Mouse (Mus musculus) lung, postnatal 25 days (tissue): ENCODE results near the gene Dpf2.
A peak's percentile ranks its signal among the peaks of the same experiment; 100 is the strongest.

ENCODE experiments used
- DNase-seq: peaks from one replicate; pipeline ENCODE4 v3.0.0; 2022; ENCODE audit warnings: low spot score

Dpf2 gene

DNA sequence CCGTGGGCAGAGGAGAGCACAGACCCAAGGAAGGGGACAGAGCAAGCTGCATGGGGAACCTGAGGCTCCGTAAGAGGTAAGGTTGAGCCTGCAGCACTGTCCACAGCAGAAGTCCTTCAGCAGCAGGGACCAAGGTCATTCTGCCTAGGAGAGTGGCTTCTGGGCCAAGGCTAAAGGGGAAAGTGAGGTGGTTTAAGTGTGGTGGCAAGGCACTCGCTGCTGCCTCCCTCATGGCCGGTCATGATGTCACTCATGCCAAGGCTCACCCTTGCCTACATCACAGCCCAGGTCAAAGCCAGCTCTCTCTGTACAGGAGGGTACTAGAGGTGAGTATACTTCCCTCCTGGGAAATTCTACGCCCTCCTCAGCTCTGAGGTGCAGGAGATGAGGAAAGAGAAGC lies 49.0 kb downstream of the Dpf2 start:
- DNase-seq: no peak

DNA sequence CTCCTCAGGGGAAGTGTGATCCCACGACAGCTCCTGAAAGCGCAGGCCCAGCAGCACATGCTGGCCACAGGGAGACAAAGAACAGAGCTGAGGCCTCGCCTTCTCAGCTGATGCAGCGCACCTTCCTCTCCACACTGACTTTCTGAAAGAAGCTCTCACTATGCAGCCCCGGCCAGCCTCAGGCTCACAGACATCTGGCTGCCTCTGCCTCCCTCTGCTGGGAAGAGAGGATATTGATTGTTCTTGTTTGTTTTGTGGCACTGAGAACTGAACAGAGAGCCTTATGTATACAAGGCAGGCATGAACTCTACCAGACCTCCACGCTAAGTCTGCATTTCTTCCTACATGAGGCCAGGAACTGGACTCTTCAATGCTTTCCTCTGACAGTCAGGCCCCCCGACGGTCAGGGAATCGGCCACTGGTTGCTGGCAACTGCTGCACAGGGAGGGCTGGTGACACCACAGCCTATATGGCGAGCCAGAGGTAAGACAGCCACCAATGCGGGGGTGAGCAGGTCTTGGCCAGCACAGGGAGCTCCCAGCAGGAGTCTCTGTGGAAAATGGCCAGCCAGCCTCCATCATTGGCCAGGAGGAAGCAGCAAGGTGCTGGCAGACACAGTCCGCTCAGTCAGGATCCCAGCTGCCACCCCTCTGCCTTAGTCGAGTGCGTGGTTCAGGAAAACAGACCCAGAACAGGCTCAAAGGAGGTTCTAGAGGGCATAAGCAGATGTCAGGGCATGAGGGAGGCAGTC lies 50.3 kb downstream of the Dpf2 start:
- DNase-seq: no peak

DNA sequence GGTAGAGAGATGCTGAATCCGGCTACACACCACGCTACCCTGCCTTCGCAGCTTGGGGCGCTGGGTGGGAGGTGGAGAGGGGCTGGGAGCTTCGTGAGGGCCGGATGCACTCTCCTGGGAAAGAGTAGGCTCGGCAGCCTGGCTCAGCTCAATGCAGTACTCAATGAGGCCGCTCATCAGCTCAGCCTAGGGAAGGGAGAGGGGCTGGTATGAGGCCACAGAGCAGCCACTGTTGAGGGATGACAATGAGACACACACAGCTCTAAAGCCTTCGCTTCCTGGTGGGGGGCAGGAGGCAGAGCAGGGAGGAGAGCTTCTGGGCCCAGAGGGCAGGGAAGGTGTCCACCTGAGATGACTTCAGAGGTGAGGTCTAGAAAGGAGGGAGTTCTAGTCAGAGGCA lies 56.2 kb downstream of the Dpf2 start:
- DNase-seq: no peak

DNA sequence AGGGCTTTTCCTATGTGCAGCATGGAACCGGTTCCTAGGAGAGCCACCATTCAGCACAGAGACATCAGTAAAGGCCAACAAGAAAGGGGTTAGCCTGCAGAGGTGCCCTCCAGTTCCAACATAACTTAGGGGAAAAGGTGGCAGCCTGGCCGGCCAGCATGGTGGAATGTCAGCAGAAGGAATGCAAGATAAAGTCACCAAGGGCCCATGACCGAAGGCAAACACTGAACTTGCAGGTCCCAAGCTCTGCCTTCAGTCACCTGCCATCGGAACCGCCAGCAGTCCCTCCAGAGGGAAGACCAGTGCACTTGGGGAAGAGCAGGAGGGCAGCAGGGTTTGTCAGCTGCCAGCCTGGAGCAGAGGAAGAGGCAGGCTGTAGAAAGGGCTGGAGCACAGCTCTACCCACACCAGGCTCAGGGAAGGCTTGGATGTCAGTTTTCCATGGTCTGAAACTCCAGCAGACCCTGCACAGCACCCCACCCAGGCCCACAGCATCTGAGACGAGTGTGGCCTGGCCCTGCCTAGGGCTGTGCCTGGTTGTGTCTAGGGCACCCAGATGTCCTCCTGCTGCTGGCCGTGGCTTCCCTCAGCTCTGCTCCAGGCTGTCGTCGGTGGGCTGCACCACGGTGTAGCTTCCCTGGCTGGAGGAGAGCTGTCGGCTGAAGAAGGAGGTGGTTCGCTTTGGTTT lies 60.6 kb downstream of the Dpf2 start:
- DNase-seq: no peak

DNA sequence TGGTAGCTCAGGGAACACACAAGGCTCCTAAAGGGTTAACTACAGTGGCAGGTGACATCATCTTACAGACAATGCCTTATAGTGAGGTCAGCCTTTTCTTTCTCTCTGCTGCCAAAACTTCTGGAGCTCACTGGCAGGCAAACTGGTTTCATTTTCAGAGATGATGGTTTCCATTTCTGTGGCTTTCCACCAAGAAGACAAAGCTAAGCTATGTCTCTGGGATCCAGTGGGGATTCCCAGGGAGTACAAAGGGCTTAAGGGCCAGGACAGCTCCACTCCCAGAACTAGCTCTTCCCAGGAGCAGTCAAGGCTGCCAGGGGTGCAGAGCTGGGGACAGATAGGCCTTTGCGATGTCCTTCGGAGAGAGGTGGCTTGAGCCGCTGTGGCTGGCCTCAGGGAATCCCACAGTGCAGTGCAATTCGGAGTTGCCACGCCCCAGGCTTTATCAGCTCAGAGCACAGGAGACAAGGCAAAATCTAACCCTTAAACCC lies 61.3 kb downstream of the Dpf2 start:
- no peak for DNase-seq

DNA sequence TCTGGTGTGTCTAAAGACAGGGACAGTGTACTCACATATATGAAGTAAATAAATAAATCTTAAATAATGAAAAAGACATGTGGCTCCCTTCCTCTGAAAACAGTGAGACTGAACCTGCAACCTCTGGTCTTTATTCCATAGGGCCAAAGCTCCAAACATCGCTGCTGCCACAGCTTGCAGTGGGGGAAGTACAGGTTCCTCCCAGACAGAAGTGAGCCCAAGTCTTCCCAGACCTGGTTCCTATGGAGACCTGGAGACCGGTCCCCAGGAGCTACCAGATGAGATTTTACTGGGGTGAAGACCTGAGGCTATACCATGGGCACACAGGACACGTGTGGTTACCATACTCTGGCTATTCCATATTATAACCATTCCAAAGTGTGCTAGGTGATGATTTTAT lies 62.0 kb downstream of the Dpf2 start:
- DNase-seq: no peak

DNA sequence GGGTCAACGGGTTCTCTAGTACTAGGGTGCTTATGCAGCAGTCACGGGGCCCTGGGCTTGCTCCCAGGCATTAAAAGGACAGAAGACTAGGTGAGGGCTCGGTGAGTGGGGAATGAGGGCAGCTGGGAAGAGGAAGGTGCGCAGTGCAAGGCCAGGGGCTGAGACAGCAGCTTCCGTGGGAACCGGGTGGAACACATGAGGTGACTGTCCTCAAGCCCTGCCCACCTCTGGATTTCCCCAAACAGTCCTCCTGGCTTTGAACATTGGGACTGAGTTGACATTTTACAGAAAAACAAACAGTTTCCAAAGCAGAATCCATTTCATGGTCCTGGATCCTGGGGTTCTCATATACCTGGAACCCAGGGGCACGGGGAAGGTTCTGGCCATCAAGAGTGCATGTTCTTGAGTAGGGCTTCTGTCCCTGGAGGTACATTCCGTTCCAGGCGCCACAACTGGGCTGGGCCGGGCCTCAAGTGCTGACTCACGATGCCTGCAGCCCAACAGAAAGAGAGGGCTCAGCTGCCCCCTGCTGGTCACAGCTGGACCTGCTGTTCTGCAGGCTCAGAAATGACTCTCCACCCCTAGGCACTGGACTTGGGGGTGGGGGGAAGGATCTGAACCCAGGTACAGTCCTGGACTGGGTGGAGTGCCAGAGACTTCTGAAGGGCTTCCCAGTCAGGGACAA lies 62.8 kb downstream of the Dpf2 start:
- DNase-seq: peak; percentile 97

DNA sequence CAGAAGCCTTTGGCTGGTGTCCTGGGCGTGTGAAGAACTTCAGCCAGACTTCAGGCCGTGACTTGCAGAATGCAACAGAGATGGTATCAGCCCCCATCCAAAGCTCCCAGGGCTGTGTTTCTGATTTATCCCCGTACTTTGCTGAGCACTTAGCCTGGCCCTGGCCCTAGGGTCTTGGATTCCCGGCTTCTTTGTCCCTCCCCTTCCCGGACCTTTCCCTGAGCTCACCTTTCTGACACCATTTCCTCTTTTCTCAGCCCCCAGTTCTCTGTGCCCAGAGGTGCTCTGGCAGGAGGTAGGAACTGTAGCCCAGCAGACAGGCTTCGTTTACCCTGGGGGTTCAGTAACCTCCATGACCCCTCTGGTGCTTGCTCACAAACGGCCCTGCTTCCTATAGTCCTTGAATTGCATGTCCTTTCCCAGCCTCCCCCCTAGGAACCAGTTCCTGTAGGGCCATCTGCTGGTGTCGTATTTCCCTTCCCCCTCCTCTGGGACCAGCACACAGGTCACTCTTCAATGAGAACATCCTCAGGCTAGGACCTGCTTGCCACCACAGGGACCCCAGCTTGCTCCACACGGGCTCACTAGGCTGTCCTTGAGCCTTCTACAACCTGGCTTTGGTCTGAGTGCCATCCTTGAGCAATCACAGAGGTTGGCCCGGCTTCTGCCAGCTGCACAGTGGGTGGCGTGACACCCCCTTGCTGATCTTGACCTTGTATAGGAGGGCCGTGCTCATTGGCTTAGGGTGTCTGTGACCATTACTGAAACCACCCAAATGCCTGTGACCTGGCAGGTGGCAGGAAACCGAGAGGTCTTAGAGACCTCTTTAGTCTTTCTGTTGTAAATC lies 63.8 kb downstream of the Dpf2 start:
- peak; percentile 58 for DNase-seq

DNA sequence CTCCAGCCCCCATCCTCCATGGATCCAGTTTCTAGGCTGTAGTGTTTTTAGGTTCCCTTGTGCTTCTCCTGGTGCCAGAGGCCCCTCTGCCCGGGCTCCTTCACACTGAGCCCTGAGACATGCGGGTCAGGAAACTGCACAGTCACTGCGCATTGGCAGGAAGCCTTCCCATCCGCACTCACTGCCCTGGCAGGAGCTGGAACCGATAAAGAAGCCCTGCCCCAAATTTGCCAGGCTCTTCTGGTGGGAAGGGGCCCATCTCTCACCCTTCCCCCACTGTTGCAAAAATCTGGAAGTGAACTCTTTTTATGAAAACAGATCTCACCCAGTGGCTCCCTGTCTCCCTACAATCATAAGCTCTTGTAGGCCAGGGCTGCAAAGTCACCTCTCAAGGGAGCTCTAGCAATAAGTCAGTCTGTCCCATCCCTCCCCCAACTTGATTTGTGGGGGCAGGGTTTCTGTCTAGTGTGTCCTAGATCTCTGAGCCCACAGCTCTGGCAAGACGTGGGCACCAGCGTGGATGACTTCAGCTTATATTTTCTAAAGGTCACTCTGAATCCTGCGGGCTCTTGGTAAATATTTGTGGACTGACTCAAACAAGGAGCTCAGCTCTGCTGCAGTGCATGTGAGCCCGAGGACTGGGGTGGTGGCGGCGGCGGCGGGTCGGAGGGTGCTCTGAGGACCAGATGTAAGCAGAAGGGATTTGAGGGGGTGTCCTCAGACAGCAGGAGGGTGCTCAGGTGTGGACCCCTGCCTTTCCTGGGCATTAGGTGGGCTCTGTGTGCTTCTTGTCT lies 64.6 kb downstream of the Dpf2 start:
- peak; percentile 83 for DNase-seq

DNA sequence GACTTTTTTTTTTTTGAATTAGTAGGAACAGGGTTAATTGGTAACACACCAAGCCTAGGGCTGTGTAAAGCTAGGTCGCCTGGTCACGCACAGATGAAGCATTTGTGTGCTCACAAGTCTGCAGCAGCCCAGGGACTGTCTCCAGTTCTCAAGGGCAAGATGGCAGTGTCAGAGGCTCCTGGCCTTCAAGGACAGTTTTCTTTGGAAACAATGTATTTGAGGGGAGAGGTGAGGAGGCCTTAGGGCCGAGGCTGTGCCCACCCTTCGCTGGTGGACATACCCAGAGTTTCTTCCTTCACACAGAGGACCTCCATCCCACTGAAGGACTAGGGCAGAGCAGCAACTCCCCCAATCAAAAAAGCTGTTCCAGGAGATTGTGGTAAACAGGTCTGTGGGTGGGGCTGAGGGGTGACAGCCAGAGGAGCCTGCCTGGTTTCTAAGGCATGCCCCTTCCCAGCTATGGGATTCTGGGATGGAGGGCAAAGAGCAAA lies 65.5 kb downstream of the Dpf2 start:
- peak; percentile 34 for DNase-seq

DNA sequence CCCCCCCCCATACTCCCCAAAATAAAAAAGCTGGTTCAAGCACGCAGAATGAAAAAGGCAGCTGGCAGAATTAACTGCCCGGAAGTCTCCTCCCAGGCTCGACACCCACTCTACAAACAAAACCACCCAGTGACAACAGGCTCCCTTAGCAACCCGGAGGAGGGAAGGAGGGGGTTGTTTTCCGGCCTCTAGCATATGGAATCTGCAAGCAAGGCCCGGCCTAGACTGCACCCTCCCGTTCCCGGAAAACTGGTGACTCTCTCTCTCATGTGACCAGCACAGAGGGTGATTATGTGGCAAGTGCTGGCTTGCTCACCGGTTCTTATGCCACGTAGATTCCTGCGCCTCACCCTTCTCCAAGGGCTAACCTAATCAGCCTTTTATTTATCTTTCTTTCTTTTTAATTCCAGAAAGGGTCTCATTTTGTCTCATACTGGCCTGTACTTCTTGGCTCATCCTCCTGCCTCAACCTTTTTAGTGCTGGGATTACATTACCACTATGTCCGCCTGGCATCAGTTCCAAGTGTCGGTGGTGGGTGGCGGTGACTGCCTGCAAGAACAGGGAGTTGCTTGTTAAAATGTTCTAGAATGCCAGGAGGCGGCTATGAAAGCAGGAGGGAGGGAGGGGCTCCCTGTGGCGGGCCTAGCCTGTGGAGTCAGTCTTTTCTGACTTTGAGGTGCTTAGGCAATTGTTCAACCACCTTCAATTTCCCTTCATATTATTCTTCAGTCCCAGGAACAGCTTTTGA lies 66.1 kb downstream of the Dpf2 start:
- DNase-seq: peak; percentile 98
